Comparison of ENCODE assay signal across 24 mouse cellular contexts in genomic region chr17:25467781-25468180, GRCm38 (mm10). TPM values are rescaled to one million over a fixed set of nuclear protein-coding genes. Genes with fewer than 3 reads are reported as not detected.
DNase-seq lines count a peak whose midpoint lies in the region; ATAC-seq lines count a peak whose summit lies in the region.
"Had no signal": no experiment of that assay in that cellular context is flagged by ENCODE, and none has a peak within 500 bp of the region (broad histone marks: within the 10 kb centered on the region; RNA-seq: fewer than 3 reads in every experiment).

No protein-coding gene starts in this region.

- no peaks in the 10 kb centered on the region for H3K9me3 ChIP-seq in heart, embryonic 12.5 days (replicated peaks)
- H3K9me3 ChIP-seq in heart, embryonic 16.5 days (replicated peaks; ENCODE audit: control insufficient read depth, low read length) = no peaks in the 10 kb centered on the region
- H3K9me3 ChIP-seq: forebrain, embryonic 12.5 days; G1E; limb, embryonic 12.5 days; liver, embryonic 12.5 days; lung, embryonic 15.5 days; midbrain, embryonic 15.5 days had no signal

- H3K36me3 ChIP-seq in heart, embryonic 12.5 days = no peaks in the 10 kb centered on the region
- no peaks in the 10 kb centered on the region for H3K36me3 ChIP-seq in heart, embryonic 16.5 days (ENCODE audit: control insufficient read depth, insufficient read depth)
- H3K36me3 ChIP-seq: forebrain, embryonic 12.5 days; G1E; limb, embryonic 12.5 days; liver, embryonic 12.5 days; lung, embryonic 15.5 days; midbrain, embryonic 15.5 days had no signal

- 19% methylated on average over 6 of the region's 6 CpGs for WGBS in heart, embryonic 12.5 days
- WGBS in heart, embryonic 16.5 days = 19% methylated on average over 6 of the region's 6 CpGs

- intact Hi-C loops in heart, postnatal 25 days (cut with DNase I) = no loop called here
- intact Hi-C loops in left cerebral cortex, postnatal 14 days (cut with DNase I) = loop anchor here (10.0 kb wide), 1 partner anchor 173 kb away; the partner anchor contains the start of gene Prss34

- peaks cover 14% of the 10 kb centered on the region for H3K27me3 ChIP-seq in heart, embryonic 12.5 days (replicated peaks)
- peaks cover 7% of the 10 kb centered on the region for H3K27me3 ChIP-seq in heart, embryonic 16.5 days (ENCODE audit: control insufficient read depth, insufficient read depth, low read length)

- peak overlapping the region; percentile 49 for H3K27ac ChIP-seq in heart, embryonic 12.5 days (ENCODE audit: poor library complexity, severe bottlenecking)
- peak overlapping the region; percentile 21; the same call in 1 of the 2 replicates for H3K27ac ChIP-seq in heart, embryonic 16.5 days (ENCODE audit: low read length)
- H3K27ac ChIP-seq: forebrain, embryonic 12.5 days; gastrocnemius, adult 2 months; limb, embryonic 12.5 days; liver, embryonic 12.5 days; lung, embryonic 15.5 days; midbrain, embryonic 15.5 days had no signal

- no peak overlapping the region; the same call in 1 of the 2 replicates for H3K4me2 ChIP-seq in heart, embryonic 12.5 days
- no peak overlapping the region for H3K4me2 ChIP-seq in heart, embryonic 16.5 days (ENCODE audit: low read depth, low read length)
- H3K4me2 ChIP-seq: forebrain, embryonic 12.5 days; limb, embryonic 12.5 days; liver, embryonic 12.5 days; lung, embryonic 15.5 days; midbrain, embryonic 15.5 days had no signal

- peaks cover 84% of the 10 kb centered on the region for H3K4me1 ChIP-seq in heart, embryonic 12.5 days (replicated peaks)
- H3K4me1 ChIP-seq in heart, embryonic 16.5 days (ENCODE audit: control insufficient read depth, insufficient read depth, low read length) = peaks cover 39% of the 10 kb centered on the region

- H3K9ac ChIP-seq in heart, embryonic 12.5 days = no peak overlapping the region
- no peak overlapping the region; the same call in 1 of the 2 replicates for H3K9ac ChIP-seq in heart, embryonic 16.5 days (ENCODE audit: low read length)
- H3K9ac ChIP-seq: forebrain, embryonic 12.5 days; limb, embryonic 12.5 days; liver, embryonic 12.5 days; lung, embryonic 15.5 days; midbrain, embryonic 15.5 days had no signal

- ATAC-seq in heart, embryonic 12.5 days (ENCODE audit: insufficient number of reproducible peaks, low FRiP score) = no peak
- ATAC-seq in heart, embryonic 16.5 days (replicated peaks; ENCODE audit: extremely low read depth, insufficient read depth, low FRiP score) = no peak
- ATAC-seq: hindbrain, embryonic 16.5 days; intestine, embryonic 16.5 days; liver, embryonic 12.5 days; midbrain, embryonic 15.5 days had no signal

- DNase-seq in adrenal gland, adult 8-10 months = peak; percentile 53
- no peak for DNase-seq in adrenal gland, postnatal 4 days (ENCODE audit: low spot score in 2 of 2)
- DNase-seq in heart, postnatal 25 days (ENCODE audit: low spot score) = no peak
- DNase-seq in adrenal gland, postnatal 14 days = peak; percentile 51
- DNase-seq in left cerebral cortex, postnatal 14 days (ENCODE audit: low spot score in 2 of 2) = no peak
- DNase-seq: cerebellum, adult 18-20 months; gastrocnemius, adult 2 months; kidney, postnatal 36 days; thymus, postnatal 14 days had no signal

- no peak overlapping the region for H3K4me3 ChIP-seq in heart, embryonic 12.5 days
- H3K4me3 ChIP-seq in heart, embryonic 16.5 days (ENCODE audit: low read length) = no peak overlapping the region
- H3K4me3 ChIP-seq: forebrain, embryonic 12.5 days; gastrocnemius, adult 2 months; limb, embryonic 12.5 days; liver, embryonic 12.5 days; lung, embryonic 15.5 days; midbrain, embryonic 15.5 days; myocyte had no signal

RNA-seq across cellular contexts. Expression of gene Tekt4, which starts 13.4 kb away (rescaled TPM):
- total RNA-seq in adrenal gland, adult 8-10 months (2022) = under 1 TPM in 2 of 4 experiments, not detected in 2; 0.23 to 0.45 TPM
- not detected for total RNA-seq in adrenal gland, postnatal 4 days (2021)
- 0.45 and 0.54 TPM in 2 replicates for polyA plus RNA-seq in heart, embryonic 12.5 days (2016; fragmentation: Nextera tagmentation; extraction: Ambion mirVana)
- not detected for total RNA-seq in heart, postnatal 25 days (2021)
- not detected in 2 replicates for total RNA-seq in adrenal gland, postnatal 14 days (2021)
- polyA plus RNA-seq in heart, embryonic 16.5 days (2015; fragmentation: Nextera tagmentation; extraction: Ambion mirVana) = 0.81 and 1.5 TPM in 2 replicates
- total RNA-seq in left cerebral cortex, postnatal 14 days (2021) = 1 to 10 TPM; 1.5 to 3.8 TPM
- total RNA-seq: G1E; gastrocnemius, adult 2 months; hematopoietic stem cell, adult 5-6 weeks; megakaryocyte, adult 5-6 weeks had no signal
- polyA plus RNA-seq: G1E; intestine, embryonic 16.5 days; kidney, embryonic 14.5 days; limb, embryonic 12.5 days; liver, embryonic 12.5 days; myocyte; small intestine, adult 2 months had no signal

RNA-seq across cellular contexts. Expression of gene Sstr5, which starts 29.3 kb away (rescaled TPM):
- 1 to 10 TPM; 1.0 to 1.4 (median 1.2) TPM for total RNA-seq in adrenal gland, adult 8-10 months (2022)
- total RNA-seq in adrenal gland, postnatal 4 days (2021) = under 1 TPM; 0.14 to 0.22 TPM
- 0.63 and 0.67 TPM in 2 replicates for polyA plus RNA-seq in heart, embryonic 12.5 days (2016; fragmentation: Nextera tagmentation; extraction: Ambion mirVana)
- not detected for total RNA-seq in heart, postnatal 25 days (2021)
- total RNA-seq in adrenal gland, postnatal 14 days (2021) = 0.15 TPM in 1 of 2 replicates, not detected in the other
- 0.07 and 0.12 TPM in 2 replicates for polyA plus RNA-seq in heart, embryonic 16.5 days (2015; fragmentation: Nextera tagmentation; extraction: Ambion mirVana)
- total RNA-seq in left cerebral cortex, postnatal 14 days (2021) = under 1 TPM; 0.15 to 0.26 TPM
- total RNA-seq: gastrocnemius, adult 2 months; hematopoietic stem cell, adult 5-6 weeks; megakaryocyte, adult 5-6 weeks had no signal
- polyA plus RNA-seq: G1E; kidney, embryonic 14.5 days; liver, embryonic 12.5 days; myocyte had no signal

RNA-seq across cellular contexts. Expression of gene Cacna1h, which starts 34.2 kb away (rescaled TPM):
- 100 to 1,000 TPM; 117 to 206 (median 157) TPM for total RNA-seq in adrenal gland, adult 8-10 months (2022)
- 10 to 100 TPM; 64.1 to 65.3 TPM for total RNA-seq in adrenal gland, postnatal 4 days (2021)
- 13.5 and 16.3 TPM in 2 replicates for polyA plus RNA-seq in heart, embryonic 12.5 days (2016; fragmentation: Nextera tagmentation; extraction: Ambion mirVana)
- total RNA-seq in heart, postnatal 25 days (2021) = 1 to 10 TPM; 6.9 to 7.3 TPM
- 38.4 and 45.4 TPM in 2 replicates for total RNA-seq in adrenal gland, postnatal 14 days (2021)
- 4.5 and 5.4 TPM in 2 replicates for polyA plus RNA-seq in heart, embryonic 16.5 days (2015; fragmentation: Nextera tagmentation; extraction: Ambion mirVana)
- total RNA-seq in left cerebral cortex, postnatal 14 days (2021) = 10 to 100 TPM; 42.1 to 43.2 TPM
- total RNA-seq: megakaryocyte, adult 5-6 weeks had no signal
- polyA plus RNA-seq: G1E had no signal

Comparison
In these comparisons a context has a peak if more than half of its experiments do, and no peak if none do; other contexts are left out.
1. DNase-seq: peak in adrenal gland, adult 8-10 months (single experiment) and adrenal gland, postnatal 14 days (single experiment); none in adrenal gland, postnatal 4 days (0 of 2), heart, postnatal 25 days (single experiment) and left cerebral cortex, postnatal 14 days (0 of 2).